Mouse (Mus musculus) thymus, adult 2 months (tissue): ENCODE measurements around the gene Plxnd1. TPM values are rescaled to one million over a fixed set of nuclear protein-coding genes. Genes with fewer than 3 reads are reported as not detected.

Experiments
- DNase-seq: peaks from one replicate; pipeline ENCODE4 v3.0.0; 2021
- H3K27ac ChIP-seq: fragments of 200-500 bp; 2 replicates; pipeline ENCODE4 v1.5.1; 2012; ENCODE audit warnings: low read length, control low read depth; ENCODE audit not compliant: control insufficient read depth, insufficient read depth
- H3K27me3 ChIP-seq: fragments of 200-500 bp; 2 replicates; pipeline ENCODE4 v1.6.1; 2012; ENCODE audit warnings: mild to moderate bottlenecking, low read length, moderate library complexity, mixed read lengths; ENCODE audit not compliant: control insufficient read depth, insufficient read depth
- H3K36me3 ChIP-seq: fragments of 200-500 bp; 2 replicates; pipeline ENCODE4 v1.6.1; 2012; ENCODE audit warnings: mild to moderate bottlenecking, low read length, moderate library complexity; ENCODE audit not compliant: control insufficient read depth, insufficient read depth
- H3K4me1 ChIP-seq: fragments of 200-500 bp; replicated peaks from 2 replicates; pipeline ENCODE4 v1.6.1; 2012; ENCODE audit warnings: low read length; ENCODE audit not compliant: control insufficient read depth, insufficient read depth
- H3K4me3 ChIP-seq: fragments of 200-500 bp; 2 replicates; pipeline ENCODE4 v1.5.1; 2012; ENCODE audit warnings: mild to moderate bottlenecking, low read length, control low read depth, moderate library complexity; ENCODE audit not compliant: control insufficient read depth, insufficient read depth
- CTCF ChIP-seq: fragments of 200-500 bp; IDR thresholded peaks from 2 replicates; pipeline ENCODE4 v1.5.1; 2012; ENCODE audit warnings: mild to moderate bottlenecking, control low read depth, low read length, moderate library complexity, borderline replicate concordance; ENCODE audit not compliant: control insufficient read depth, poor library complexity, insufficient read depth; ENCODE audit errors: extremely low read depth
- POLR2A ChIP-seq: fragments of 200-500 bp; IDR thresholded peaks from 2 replicates; pipeline ENCODE4 v1.6.1; 2012; ENCODE audit warnings: mild to moderate bottlenecking, low read length, control low read depth, moderate library complexity; ENCODE audit not compliant: control insufficient read depth, poor library complexity, insufficient read depth; ENCODE audit errors: extremely low read depth
- WGBS: fragments of 180-500 bp; shearing (Covaris S2); methylation state at CpG from one replicate; pipeline ENCODE4 v1.1.7; 2018; 5-methylcytosine and 5-hydroxymethylcytosine counted together
- polyA plus RNA-seq: library from polyadenylated mRNA; depleted of rRNA; stranded (reverse); fragments of >200 nt; gene quantifications from 2 replicates; pipeline ENCODE4 v1.2.3, GENCODE M21; 2012

The Plxnd1 gene
- polyA plus RNA-seq, 1 experiment = 466 TPM

DNA sequence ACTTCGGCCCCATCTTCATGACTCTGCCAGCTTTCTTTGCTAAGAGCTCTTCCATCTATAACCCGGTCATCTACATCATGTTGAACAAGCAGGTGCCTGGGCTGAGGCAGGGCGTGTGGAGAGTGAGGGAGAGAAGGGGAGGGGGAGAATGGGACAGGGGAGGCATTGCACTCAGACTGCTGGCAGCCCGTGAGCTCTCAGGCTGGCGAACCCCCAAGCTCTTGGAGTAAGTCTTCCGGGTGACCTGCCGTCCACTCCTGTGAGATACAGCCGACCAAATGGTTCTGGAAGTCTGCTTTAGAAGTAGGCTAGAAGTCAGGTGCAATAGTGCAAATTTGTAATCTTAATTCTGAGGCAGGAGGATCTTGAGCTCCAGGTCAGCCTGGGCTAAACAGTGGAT lies 59.3 kb downstream of the Plxnd1 start:
- 90% methylated on average over 8 of the region's 8 CpGs for WGBS

GRCm38 (mm10) chr6:115932391-115932790 lies 62.4 kb downstream of the Plxnd1 start:
- Histone ChIP-seq H3K27ac (no peak overlapping the region), H3K36me3 (no peaks in the 10 kb centered on the region), H3K4me3 (no peak overlapping the region), H3K4me1 (no peaks in the 10 kb centered on the region), H3K27me3 (no peaks in the 10 kb centered on the region)
- no peak for DNase-seq
- TF ChIP-seq POLR2A (no peak), CTCF (no peak)
- 94% methylated on average over 3 of the region's 3 CpGs for WGBS

More for the DNA sequence above, 59.3 kb downstream of the Plxnd1 start:
- Histone ChIP-seq H3K4me1 (no peaks in the 10 kb centered on the region), H3K27me3 (no peaks in the 10 kb centered on the region), H3K27ac (no peak overlapping the region), H3K4me3 (no peak overlapping the region), H3K36me3 (no peaks in the 10 kb centered on the region)
- DNase-seq = no peak
- TF ChIP-seq POLR2A = no peak
- TF ChIP-seq CTCF = no peak

DNA sequence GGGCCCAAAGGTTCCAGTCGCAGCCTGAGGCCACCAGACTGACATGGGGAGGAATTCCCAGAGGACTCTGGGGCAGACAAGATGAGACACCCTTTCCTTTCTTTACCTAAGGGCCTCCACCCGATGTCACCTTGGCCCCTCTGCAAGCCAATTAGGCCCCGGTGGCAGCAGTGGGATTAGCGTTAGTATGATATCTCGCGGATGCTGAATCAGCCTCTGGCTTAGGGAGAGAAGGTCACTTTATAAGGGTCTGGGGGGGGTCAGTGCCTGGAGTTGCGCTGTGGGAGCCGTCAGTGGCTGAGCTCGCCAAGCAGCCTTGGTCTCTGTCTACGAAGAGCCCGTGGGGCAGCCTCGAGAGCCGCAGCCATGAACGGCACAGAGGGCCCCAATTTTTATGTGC lies 63.2 kb downstream of the Plxnd1 start, which contains the start of gene Rho:
Gene Rho (plus strand): TSS at position 110 of the 400 bp plus-strand sequence.
- no peak for DNase-seq
- Histone ChIP-seq H3K4me3 (no peak within 1 kb of the TSS), H3K4me1 (no peaks in the 10 kb centered on the region), H3K36me3 (no peaks in the 10 kb centered on the region), H3K27me3 (no peaks in the 10 kb centered on the region), H3K27ac (no peak within 1 kb of the TSS)
- TF ChIP-seq CTCF (no peak), POLR2A (no peak)
- WGBS = 96% methylated on average over 14 of the region's 14 CpGs

- H3K36me3 ChIP-seq = no peaks in the 10 kb centered on the region
- WGBS = 91% methylated on average over 5 of the region's 5 CpGs
- H3K4me3 ChIP-seq = no peak overlapping the region
- no peaks in the 10 kb centered on the region for H3K4me1 ChIP-seq
- H3K27me3 ChIP-seq = no peaks in the 10 kb centered on the region
- TF ChIP-seq CTCF = no peak
- TF ChIP-seq POLR2A = no peak
- no peak overlapping the region for H3K27ac ChIP-seq
- no peak for DNase-seq
Measured at GRCm38 (mm10) chr6:115930018-115930417, 64.8 kb downstream of the Plxnd1 start.

DNA sequence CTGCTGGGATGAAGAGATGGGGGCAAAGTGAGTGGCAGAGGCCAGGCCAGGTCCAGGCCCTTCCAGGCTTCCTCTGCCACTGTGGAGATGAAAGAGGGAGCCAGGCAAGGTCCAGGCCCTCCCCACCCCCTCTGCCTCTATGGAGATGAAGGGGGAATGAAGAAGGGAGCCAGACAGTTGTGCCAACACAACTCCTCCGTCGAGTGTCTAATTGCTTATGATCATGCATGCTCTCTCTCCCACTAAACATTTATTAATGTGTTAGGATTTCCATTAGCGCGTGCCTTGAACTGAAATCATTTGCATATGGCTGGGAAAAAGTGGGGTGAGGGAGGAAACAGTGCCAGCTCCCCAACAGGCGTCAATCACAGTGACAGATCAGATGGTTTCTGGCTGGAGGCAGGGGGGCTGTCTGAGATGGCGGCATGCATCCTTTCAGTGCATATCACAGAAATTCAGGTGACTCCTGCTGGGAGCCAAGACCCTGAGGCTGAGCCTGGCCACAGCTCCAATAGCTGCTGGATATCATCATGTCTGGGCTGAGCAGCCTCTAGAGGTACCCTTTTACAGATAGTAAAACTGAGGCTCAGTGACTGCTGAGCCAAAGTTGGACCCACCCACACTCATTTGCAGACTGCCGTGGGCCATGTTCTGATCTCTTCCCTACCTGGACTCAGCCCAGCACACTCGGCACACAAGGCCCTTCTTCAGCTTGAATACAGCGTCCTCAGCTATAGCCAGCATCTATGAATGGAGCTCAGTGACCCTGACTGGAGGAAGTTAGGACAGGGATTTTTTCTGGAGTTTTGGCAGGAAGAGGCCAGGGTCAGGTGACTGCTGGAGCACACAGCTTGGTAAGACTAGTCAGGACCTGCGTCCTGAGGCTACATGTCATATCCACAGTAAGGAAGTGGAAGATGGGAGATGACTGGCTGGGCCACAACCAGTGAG lies 67.2 kb downstream of the Plxnd1 start:
- no peak for DNase-seq
- no peaks in the 10 kb centered on the region for H3K4me1 ChIP-seq
- no peaks in the 10 kb centered on the region for H3K36me3 ChIP-seq
- no peak overlapping the region for H3K4me3 ChIP-seq
- 88% methylated on average over 10 of the region's 10 CpGs for whole genome bisulfite sequencing
- TF ChIP-seq CTCF (no peak), POLR2A (no peak)
- H3K27ac ChIP-seq = no peak overlapping the region
- no peaks in the 10 kb centered on the region for H3K27me3 ChIP-seq

DNA sequence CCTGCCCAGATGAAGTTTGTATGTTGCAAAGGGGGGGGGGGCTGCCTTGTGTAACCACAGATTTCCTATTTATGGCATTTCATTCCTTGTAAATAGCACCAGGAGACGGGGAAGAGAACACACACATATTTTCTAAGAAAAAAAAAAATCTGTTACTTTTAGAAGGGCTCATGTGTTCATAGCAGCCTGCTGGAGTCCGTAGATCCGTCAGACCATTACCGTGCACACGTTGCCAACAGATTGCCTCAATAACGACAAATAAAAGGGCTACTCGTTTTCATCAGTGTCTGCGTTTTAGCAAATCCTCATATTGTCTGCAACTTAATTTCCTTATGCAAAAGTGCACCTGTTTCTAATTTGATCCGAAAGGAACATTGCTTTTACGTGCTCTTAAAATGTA lies 68.4 kb downstream of the Plxnd1 start:
- no peak for TF ChIP-seq CTCF
- no peak for TF ChIP-seq POLR2A
- Histone ChIP-seq H3K27ac (no peak overlapping the region), H3K4me3 (no peak overlapping the region), H3K36me3 (no peaks in the 10 kb centered on the region), H3K27me3 (no peaks in the 10 kb centered on the region), H3K4me1 (no peaks in the 10 kb centered on the region)
- DNase-seq = no peak
- WGBS = 93% methylated on average over 10 of the region's 10 CpGs
